Mouse (Mus musculus) brain, embryonic 14.5 days (tissue): ENCODE results near the gene Proser1.

Experiments
- CTCF ChIP-seq: fragments of 200-500 bp; IDR thresholded peaks from 2 replicates; pipeline ENCODE4 v1.5.1; 2012; ENCODE audit warnings: inconsistent platforms, mild to moderate bottlenecking, moderate library complexity, borderline replicate concordance; ENCODE audit not compliant: insufficient read depth, insufficient read length; ENCODE audit errors: extremely low read depth
- POLR2A ChIP-seq: fragments of 200-500 bp; IDR thresholded peaks from 2 replicates; pipeline ENCODE4 v1.6.1; 2012; ENCODE audit warnings: mild to moderate bottlenecking, inconsistent platforms, borderline replicate concordance; ENCODE audit not compliant: poor library complexity, insufficient read depth, insufficient read length, severe bottlenecking; ENCODE audit errors: extremely low read depth

GRCm38 (mm10) chr3:53436550-53436949, 26.9 kb upstream of the Proser1 start:
- TF ChIP-seq CTCF (no peak), POLR2A (no peak)
